ENCODE assay signal across 8 mouse cellular contexts in genomic region chr5:106825301-106825853, GRCm38 (mm10).
A peak's percentile ranks its signal among the peaks of the same experiment; 100 is the strongest.
DNase-seq lines count a peak whose midpoint lies in the region; ATAC-seq and TF ChIP-seq lines count a peak whose summit lies in the region.

No protein-coding gene starts in this region.

- DNase-seq in spleen, adult 2 months (ENCODE audit: low read depth in 1 of 2, low spot score in 2 of 2), result peak; percentile 33 to 43
- DNase-seq in spleen, postnatal 4 days (ENCODE audit: low spot score in 2 of 2), result no peak
- DNase-seq in embryonic facial prominence, embryonic 14.5 days (ENCODE audit: low spot score), result peak; percentile 58
- DNase-seq in cerebellum, adult 8-10 months, result no peak

- H3K27ac ChIP-seq in spleen, adult 2 months (ENCODE audit: insufficient read depth, low read length), result peak overlapping the region; percentile 85
- H3K27ac ChIP-seq in embryonic facial prominence, embryonic 14.5 days (replicated peaks; ENCODE audit: low read depth, low read length), result no peak overlapping the region
- H3K27ac ChIP-seq in hindbrain, embryonic 16.5 days (ENCODE audit: low read depth, low read length), result peak overlapping the region; percentile 64
- no peak overlapping the region for H3K27ac ChIP-seq in limb, embryonic 15.5 days
- H3K27ac ChIP-seq in midbrain, embryonic 15.5 days, result peak overlapping the region; percentile 77
- no peak overlapping the region for H3K27ac ChIP-seq in stomach, embryonic 16.5 days (ENCODE audit: low read length)

- 0 out of 2 replicates have a peak, but pooled peaks have one; percentile 37 for ATAC-seq in embryonic facial prominence, embryonic 14.5 days (ENCODE audit: low read depth)
- ATAC-seq in hindbrain, embryonic 16.5 days, result peak; percentile 83
- ATAC-seq in limb, embryonic 15.5 days (ENCODE audit: insufficient number of reproducible peaks, low FRiP score, low TSS enrichment, low read depth), result no peak
- peak; percentile 86 for ATAC-seq in midbrain, embryonic 15.5 days (replicated peaks)
- ATAC-seq in stomach, embryonic 16.5 days (ENCODE audit: insufficient read depth, low FRiP score), result no peak; the same call in none of the 2 replicates

- no peaks in the 10 kb centered on the region for H3K4me1 ChIP-seq in spleen, adult 2 months (ENCODE audit: control insufficient read depth, insufficient read depth, insufficient read length)
- 0 out of 2 replicates have a peak, but pooled peaks cover 3% of the 10 kb centered on the region for H3K4me1 ChIP-seq in embryonic facial prominence, embryonic 14.5 days (ENCODE audit: control insufficient read depth, insufficient read depth, low read length)
- peaks cover 5% of the 10 kb centered on the region for H3K4me1 ChIP-seq in hindbrain, embryonic 16.5 days (ENCODE audit: control insufficient read depth, insufficient read depth, low read depth, low read length)
- H3K4me1 ChIP-seq in limb, embryonic 15.5 days, result peaks cover 6% of the 10 kb centered on the region
- peaks cover 13% of the 10 kb centered on the region for H3K4me1 ChIP-seq in midbrain, embryonic 15.5 days
- H3K4me1 ChIP-seq in stomach, embryonic 16.5 days (ENCODE audit: control insufficient read depth, insufficient read depth, low read length), result no peaks in the 10 kb centered on the region

- no peaks in the 10 kb centered on the region for H3K36me3 ChIP-seq in spleen, adult 2 months (ENCODE audit: control insufficient read depth, insufficient read depth, low read length)
- H3K36me3 ChIP-seq in embryonic facial prominence, embryonic 14.5 days (ENCODE audit: control insufficient read depth, insufficient read depth, low read length), result no peaks in the 10 kb centered on the region
- H3K36me3 ChIP-seq in hindbrain, embryonic 16.5 days (ENCODE audit: control insufficient read depth, insufficient read depth, low read length), result no peaks in the 10 kb centered on the region
- H3K36me3 ChIP-seq in limb, embryonic 15.5 days, result no peaks in the 10 kb centered on the region
- no peaks in the 10 kb centered on the region for H3K36me3 ChIP-seq in midbrain, embryonic 15.5 days (replicated peaks)
- no peaks in the 10 kb centered on the region for H3K36me3 ChIP-seq in stomach, embryonic 16.5 days (ENCODE audit: control insufficient read depth, insufficient read depth, low read length)

- no peak for TF ChIP-seq CTCF in spleen, adult 2 months (IDR thresholded peaks at IDR 0.05; ENCODE audit: extremely low read depth, insufficient read depth, insufficient read length, insufficient replicate concordance)

- H3K9me3 ChIP-seq in embryonic facial prominence, embryonic 14.5 days (ENCODE audit: control insufficient read depth, low read length), result no peaks in the 10 kb centered on the region
- H3K9me3 ChIP-seq in hindbrain, embryonic 16.5 days (ENCODE audit: control insufficient read depth, low read length), result no peaks in the 10 kb centered on the region
- H3K9me3 ChIP-seq in limb, embryonic 15.5 days, result no peaks in the 10 kb centered on the region
- no peaks in the 10 kb centered on the region for H3K9me3 ChIP-seq in midbrain, embryonic 15.5 days
- no peaks in the 10 kb centered on the region for H3K9me3 ChIP-seq in stomach, embryonic 16.5 days (replicated peaks; ENCODE audit: control insufficient read depth, low read length)

- 9% methylated on average over 19 of the region's 19 CpGs for WGBS in spleen, adult 2 months
- 12% methylated on average over 19 of the region's 19 CpGs for WGBS in embryonic facial prominence, embryonic 14.5 days
- 1% methylated on average over 19 of the region's 19 CpGs for WGBS in hindbrain, embryonic 16.5 days
- 15% methylated on average over 19 of the region's 19 CpGs for WGBS in limb, embryonic 15.5 days
- 2% methylated on average over 19 of the region's 19 CpGs for WGBS in midbrain, embryonic 15.5 days
- WGBS in stomach, embryonic 16.5 days, result 10% methylated on average over 19 of the region's 19 CpGs

- H3K4me2 ChIP-seq in embryonic facial prominence, embryonic 14.5 days (ENCODE audit: low read depth, low read length), result peak overlapping the region; percentile 59
- H3K4me2 ChIP-seq in hindbrain, embryonic 16.5 days (ENCODE audit: low read length), result peak overlapping the region; percentile 86
- peak overlapping the region; percentile 65 for H3K4me2 ChIP-seq in limb, embryonic 15.5 days
- H3K4me2 ChIP-seq in midbrain, embryonic 15.5 days, result peak overlapping the region; percentile 90
- peak overlapping the region; percentile 66 for H3K4me2 ChIP-seq in stomach, embryonic 16.5 days (ENCODE audit: low read depth, low read length)

- peak overlapping the region; percentile 67 for H3K4me3 ChIP-seq in spleen, adult 2 months (ENCODE audit: extremely low read depth, insufficient read depth, insufficient read length)
- H3K4me3 ChIP-seq in embryonic facial prominence, embryonic 14.5 days (ENCODE audit: low read depth, low read length), result peak overlapping the region; percentile 36
- peak overlapping the region; percentile 46 for H3K4me3 ChIP-seq in hindbrain, embryonic 16.5 days (ENCODE audit: low read length)
- H3K4me3 ChIP-seq in limb, embryonic 15.5 days, result peak overlapping the region; percentile 35
- peak overlapping the region; percentile 43 for H3K4me3 ChIP-seq in midbrain, embryonic 15.5 days
- H3K4me3 ChIP-seq in stomach, embryonic 16.5 days (replicated peaks; ENCODE audit: low read length), result peak overlapping the region; percentile 41

- 0 out of 2 replicates have a peak, but pooled peaks have one; percentile 21 for TF ChIP-seq POLR2A in spleen, adult 2 months (IDR thresholded peaks at IDR 0.05; ENCODE audit: low read depth, low read length)

- H3K9ac ChIP-seq in embryonic facial prominence, embryonic 14.5 days (ENCODE audit: low read depth, low read length), result peak overlapping the region; percentile 60
- H3K9ac ChIP-seq in hindbrain, embryonic 16.5 days (ENCODE audit: low read depth, low read length), result peak overlapping the region; percentile 73
- 0 out of 2 replicates have a peak overlapping the region, but pooled peaks have one; percentile 35 for H3K9ac ChIP-seq in limb, embryonic 15.5 days
- peak overlapping the region; percentile 46 for H3K9ac ChIP-seq in midbrain, embryonic 15.5 days
- peak overlapping the region; percentile 60 for H3K9ac ChIP-seq in stomach, embryonic 16.5 days (ENCODE audit: low read length)

- no peaks in the 10 kb centered on the region for H3K27me3 ChIP-seq in spleen, adult 2 months (ENCODE audit: control insufficient read depth, insufficient read depth, low read length)
- H3K27me3 ChIP-seq in embryonic facial prominence, embryonic 14.5 days (replicated peaks; ENCODE audit: control insufficient read depth, insufficient read depth, low read length), result no peaks in the 10 kb centered on the region
- H3K27me3 ChIP-seq in hindbrain, embryonic 16.5 days (replicated peaks; ENCODE audit: control insufficient read depth, insufficient read depth, low read length), result no peaks in the 10 kb centered on the region; the same call in 1 of the 2 replicates
- H3K27me3 ChIP-seq in limb, embryonic 15.5 days, result peaks cover 8% of the 10 kb centered on the region
- H3K27me3 ChIP-seq in midbrain, embryonic 15.5 days (replicated peaks), result no peaks in the 10 kb centered on the region
- no peaks in the 10 kb centered on the region for H3K27me3 ChIP-seq in stomach, embryonic 16.5 days (ENCODE audit: control insufficient read depth, insufficient read depth, low read length)

Comparison
In these comparisons a context has a peak if more than half of its experiments do, and no peak if none do; other contexts are left out.
1. DNase-seq: peak in spleen, adult 2 months (2 of 2) and embryonic facial prominence, embryonic 14.5 days (single experiment); none in spleen, postnatal 4 days (0 of 2) and cerebellum, adult 8-10 months (single experiment).
2. H3K27ac ChIP-seq: peak in spleen, adult 2 months (single experiment), hindbrain, embryonic 16.5 days (single experiment) and midbrain, embryonic 15.5 days (single experiment); none in embryonic facial prominence, embryonic 14.5 days (single experiment), limb, embryonic 15.5 days (single experiment) and stomach, embryonic 16.5 days (single experiment).
3. ATAC-seq: peak in embryonic facial prominence, embryonic 14.5 days (single experiment), hindbrain, embryonic 16.5 days (single experiment) and midbrain, embryonic 15.5 days (single experiment); none in limb, embryonic 15.5 days (single experiment) and stomach, embryonic 16.5 days (single experiment).
4. Peak in every context shown above with its lines, with median percentiles within 50 percentile points of each other: H3K4me3 ChIP-seq, H3K4me2 ChIP-seq and H3K9ac ChIP-seq.